Mouse (Mus musculus) frontal cortex, postnatal 14 days (tissue): ENCODE data around the gene Ccndbp1.
A peak's percentile ranks its signal among the peaks of the same experiment; 100 is the strongest.
"Not testable (repeated sequence)": the region's sequence is repeated elsewhere in the genome, so short reads cannot be mapped to it uniquely, and the experiment has no call there.

Experiments
- DNase-seq, 2 experiments: peaks; one replicate each; pipeline ENCODE4 v3.0.0; 2022; ENCODE audit warnings: low spot score in 2 of 2

Ccndbp1 gene

GRCm38 (mm10) chr2:121003586-121003985 is 4.6 kb upstream of the Ccndbp1 start:
- no peak for DNase-seq

GRCm38 (mm10) chr2:121004018-121004811 is 4.0 kb upstream of the Ccndbp1 start:
- no peak for DNase-seq

- no peak for DNase-seq
Measured at GRCm38 (mm10) chr2:121006986-121007385, 1.2 kb upstream of the Ccndbp1 start.

GRCm38 (mm10) chr2:121008664-121009007 is 433 bp downstream of the Ccndbp1 start:
- no peak for DNase-seq

GRCm38 (mm10) chr2:121009071-121009677 is 971 bp downstream of the Ccndbp1 start:
- no peak for DNase-seq

- no peak for DNase-seq
Measured at GRCm38 (mm10) chr2:121012676-121013075, 4.5 kb downstream of the Ccndbp1 start.

- no peak for DNase-seq
Measured at GRCm38 (mm10) chr2:121015507-121015906, 7.3 kb downstream of the Ccndbp1 start.

- no peak for DNase-seq
Measured at GRCm38 (mm10) chr2:121016226-121016625, 8.0 kb downstream of the Ccndbp1 start.

GRCm38 (mm10) chr2:121017151-121017550 is 8.9 kb downstream of the Ccndbp1 start:
- DNase-seq = no peak

GRCm38 (mm10) chr2:121022918-121023317 is 14.7 kb downstream of the Ccndbp1 start:
- no peak for DNase-seq

GRCm38 (mm10) chr2:121036733-121037341 is 28.6 kb downstream of the Ccndbp1 start, which contains the start of gene Epb42:
Gene Epb42 (minus strand): TSS chr2:121037072.
- no peak for DNase-seq

GRCm38 (mm10) chr2:121038851-121039250 is 30.6 kb downstream of the Ccndbp1 start:
- DNase-seq = not testable (repeated sequence)

GRCm38 (mm10) chr2:121039382-121039781 is 31.2 kb downstream of the Ccndbp1 start:
- DNase-seq = no peak

- DNase-seq = peak in 1 of 2 experiments; percentile 18
Measured at GRCm38 (mm10) chr2:121041098-121041497, 32.9 kb downstream of the Ccndbp1 start.

GRCm38 (mm10) chr2:121045653-121046052 is 37.5 kb downstream of the Ccndbp1 start:
- no peak for DNase-seq

GRCm38 (mm10) chr2:121052176-121052575 is 44.0 kb downstream of the Ccndbp1 start:
- no peak for DNase-seq

- no peak for DNase-seq
Measured at GRCm38 (mm10) chr2:121054060-121054459, 45.9 kb downstream of the Ccndbp1 start.

- DNase-seq = no peak
Measured at GRCm38 (mm10) chr2:121055915-121056314, 47.7 kb downstream of the Ccndbp1 start.

GRCm38 (mm10) chr2:121057997-121058396 is 49.8 kb downstream of the Ccndbp1 start:
- no peak for DNase-seq

GRCm38 (mm10) chr2:121061315-121061714 is 53.1 kb downstream of the Ccndbp1 start:
- no peak for DNase-seq
